Mouse (Mus musculus): ENCODE measurements at regions not wholly inside any gene's neighbourhood (a gene's known extent, or its start where the extent isn't known, plus 50 kb on each side); places are given as distances from the start of the nearest gene placed in this dataset.

- DNase-seq (ENCODE audit: low read depth, low spot score) = no peak
These were observed 96.1 kb downstream of the Cct6b start for GRCm38 (mm10) chr11:82668026-82668425.

- no peak for DNase-seq (ENCODE audit: low read depth, low spot score)
These were observed 100.0 kb downstream of the Cct6b start for GRCm38 (mm10) chr11:82664076-82664475.

- peak; percentile 64 for DNase-seq (ENCODE audit: low read depth, low spot score)
These were observed 102.0 kb downstream of the Cct6b start for GRCm38 (mm10) chr11:82662086-82662485.

GRCm38 (mm10) chr11:82651751-82652150, 112.4 kb downstream of the Cct6b start:
- no peak for DNase-seq (ENCODE audit: low read depth, low spot score)

GRCm38 (mm10) chr11:82638513-82638912, 125.6 kb downstream of the Cct6b start:
- no peak for DNase-seq (ENCODE audit: low read depth, low spot score)

GRCm38 (mm10) chr11:82632191-82632590, 131.9 kb downstream of the Cct6b start:
- peak; percentile 29 for DNase-seq (ENCODE audit: low read depth, low spot score)

- DNase-seq (ENCODE audit: low read depth, low spot score) = peak; percentile 88
These were observed 132.7 kb downstream of the Cct6b start for GRCm38 (mm10) chr11:82631387-82631786.

GRCm38 (mm10) chr11:82626501-82627111, 137.5 kb downstream of the Cct6b start:
- no peak for DNase-seq (ENCODE audit: low read depth, low spot score)

- DNase-seq (ENCODE audit: low read depth, low spot score) = no peak
These were observed 143.1 kb downstream of the Cct6b start for GRCm38 (mm10) chr11:82621061-82621460.

- peak; percentile 35 for DNase-seq (ENCODE audit: low read depth, low spot score)
These were observed 144.7 kb downstream of the Cct6b start for GRCm38 (mm10) chr11:82619418-82619817.

- DNase-seq (ENCODE audit: low read depth, low spot score) = peak; percentile 67
These were observed 145.7 kb downstream of the Cct6b start for GRCm38 (mm10) chr11:82618457-82618856.

GRCm38 (mm10) chr11:82616856-82617255, 147.3 kb downstream of the Cct6b start:
- DNase-seq (ENCODE audit: low read depth, low spot score) = no peak

GRCm38 (mm10) chr11:82614356-82614755, 149.8 kb downstream of the Cct6b start:
- no peak for DNase-seq (ENCODE audit: low read depth, low spot score)

- peak; percentile 75 for DNase-seq (ENCODE audit: low read depth, low spot score)
These were observed 150.6 kb downstream of the Cct6b start for GRCm38 (mm10) chr11:82613503-82613902.

GRCm38 (mm10) chr11:82612026-82612425, 152.1 kb downstream of the Cct6b start:
- peak; percentile 65 for DNase-seq (ENCODE audit: low read depth, low spot score)

- no peak for DNase-seq (ENCODE audit: low read depth, low spot score)
These were observed 155.2 kb downstream of the Cct6b start for GRCm38 (mm10) chr11:82608963-82609362.

- no peak for DNase-seq (ENCODE audit: low read depth, low spot score)
These were observed 156.5 kb downstream of the Cct6b start for GRCm38 (mm10) chr11:82607661-82608060.

GRCm38 (mm10) chr11:82604251-82604835, 159.8 kb downstream of the Cct6b start:
- DNase-seq (ENCODE audit: low read depth, low spot score) = no peak

- no peak for DNase-seq (ENCODE audit: low read depth, low spot score)
These were observed 161.3 kb downstream of the Cct6b start for GRCm38 (mm10) chr11:82602818-82603217.

GRCm38 (mm10) chr11:82602250-82602649, 161.9 kb downstream of the Cct6b start:
- DNase-seq (ENCODE audit: low read depth, low spot score) = no peak

GRCm38 (mm10) chr11:82600151-82600550, 164.0 kb downstream of the Cct6b start:
- peak; percentile 43 for DNase-seq (ENCODE audit: low read depth, low spot score)

GRCm38 (mm10) chr11:82597757-82598156, 166.4 kb downstream of the Cct6b start:
- DNase-seq (ENCODE audit: low read depth, low spot score) = no peak

GRCm38 (mm10) chr11:82596801-82597200, 167.3 kb downstream of the Cct6b start:
- DNase-seq (ENCODE audit: low read depth, low spot score) = peak; percentile 66

GRCm38 (mm10) chr11:82589761-82590160, 174.4 kb downstream of the Cct6b start:
- no peak for DNase-seq (ENCODE audit: low read depth, low spot score)
